Mouse (Mus musculus) cerebellum, adult 8-10 months (tissue): ENCODE measurements around the gene Unc80.
A peak's percentile ranks its signal among the peaks of the same experiment; 100 is the strongest.
"Not testable (repeated sequence)": the region's sequence is repeated elsewhere in the genome, so short reads cannot be mapped to it uniquely, and the experiment has no call there.

ENCODE experiments used
- DNase-seq: peaks from one replicate; pipeline ENCODE4 v3.0.0; 2022

Unc80 gene

GRCm38 (mm10) chr1:66638177-66638576 is 170.0 kb downstream of the Unc80 start:
- no peak for DNase-seq

- no peak for DNase-seq
These were observed 178.7 kb downstream of the Unc80 start for GRCm38 (mm10) chr1:66646894-66647293.

GRCm38 (mm10) chr1:66649568-66649967 is 181.4 kb downstream of the Unc80 start:
- DNase-seq: no peak

- DNase-seq: no peak
These were observed 181.8 kb downstream of the Unc80 start for GRCm38 (mm10) chr1:66650006-66650405.

- DNase-seq: no peak
These were observed 187.1 kb downstream of the Unc80 start for GRCm38 (mm10) chr1:66655119-66655746.

GRCm38 (mm10) chr1:66655747-66656119 is 187.6 kb downstream of the Unc80 start:
- no peak for DNase-seq

- DNase-seq: no peak
These were observed 203.3 kb downstream of the Unc80 start for GRCm38 (mm10) chr1:66671475-66671874.

- no peak for DNase-seq
These were observed 204.6 kb downstream of the Unc80 start for GRCm38 (mm10) chr1:66672812-66673211.

- no peak for DNase-seq
These were observed 209.8 kb downstream of the Unc80 start for GRCm38 (mm10) chr1:66677928-66678327.

- DNase-seq: no peak
These were observed 210.5 kb downstream of the Unc80 start for GRCm38 (mm10) chr1:66678662-66679061.

- no peak for DNase-seq
These were observed 214.8 kb downstream of the Unc80 start for GRCm38 (mm10) chr1:66682974-66683373.

GRCm38 (mm10) chr1:66691772-66692171 is 223.6 kb downstream of the Unc80 start:
- no peak for DNase-seq

GRCm38 (mm10) chr1:66692308-66692707 is 224.1 kb downstream of the Unc80 start:
- DNase-seq: no peak

GRCm38 (mm10) chr1:66692780-66693392 is 224.7 kb downstream of the Unc80 start:
- DNase-seq: no peak

- DNase-seq: no peak
These were observed 226.1 kb downstream of the Unc80 start for GRCm38 (mm10) chr1:66694266-66694665.

GRCm38 (mm10) chr1:66695296-66695695 is 227.1 kb downstream of the Unc80 start:
- DNase-seq: no peak

GRCm38 (mm10) chr1:66699630-66700029 is 231.5 kb downstream of the Unc80 start:
- DNase-seq: not testable (repeated sequence)

GRCm38 (mm10) chr1:66700149-66700692 is 232.1 kb downstream of the Unc80 start:
- no peak for DNase-seq

GRCm38 (mm10) chr1:66700693-66701575 is 232.8 kb downstream of the Unc80 start, which contains the start of gene Rpe:
Gene Rpe (plus strand): TSS chr1:66700831.
- peak; percentile 87 for DNase-seq

GRCm38 (mm10) chr1:66701576-66701940 is 233.4 kb downstream of the Unc80 start:
- no peak for DNase-seq

- DNase-seq: no peak
These were observed 234.6 kb downstream of the Unc80 start for GRCm38 (mm10) chr1:66702623-66703345.

GRCm38 (mm10) chr1:66704523-66704922 is 236.4 kb downstream of the Unc80 start:
- no peak for DNase-seq

- no peak for DNase-seq
These were observed 244.7 kb downstream of the Unc80 start for GRCm38 (mm10) chr1:66712859-66713258.
